Mouse (Mus musculus) midbrain, embryonic 15.5 days (tissue): ENCODE measurements around the gene Polr2i. TPM values are rescaled to one million over a fixed set of nuclear protein-coding genes. Genes with fewer than 3 reads are reported as not detected.

Experiments used
- ATAC-seq: fragments of 200-750 bp; cut with Nextera tagmentation; replicated peaks from 2 replicates; pipeline ENCODE4 v1.8.0; 2017; ENCODE audit warnings: moderate TSS enrichment
- H3K27ac ChIP-seq: fragments of 300-500 bp; sonication (generic); 2 replicates; pipeline ENCODE4 v1.5.1; 2015; ENCODE audit warnings: mild to moderate bottlenecking, inconsistent platforms
- H3K27me3 ChIP-seq: fragments of 300-500 bp; sonication (generic); replicated peaks from 2 replicates; pipeline ENCODE4 v1.6.1; 2015; ENCODE audit warnings: inconsistent platforms
- H3K36me3 ChIP-seq: fragments of 300-500 bp; sonication (generic); replicated peaks from 2 replicates; pipeline ENCODE4 v1.6.1; 2015; ENCODE audit warnings: inconsistent platforms
- H3K4me1 ChIP-seq: fragments of 300-500 bp; sonication (generic); 2 replicates; pipeline ENCODE4 v1.6.1; 2015; ENCODE audit warnings: inconsistent platforms
- H3K4me2 ChIP-seq: fragments of 300-500 bp; sonication (generic); 2 replicates; pipeline ENCODE4 v1.6.1; 2015; ENCODE audit warnings: inconsistent platforms, mild to moderate bottlenecking, moderate library complexity
- H3K4me3 ChIP-seq: fragments of 300-500 bp; sonication (generic); 2 replicates; pipeline ENCODE4 v1.5.1; 2015; ENCODE audit warnings: mild to moderate bottlenecking, inconsistent platforms
- H3K9ac ChIP-seq: fragments of 300-500 bp; sonication (generic); 2 replicates; pipeline ENCODE4 v1.6.1; 2015; ENCODE audit warnings: mild to moderate bottlenecking, inconsistent platforms
- H3K9me3 ChIP-seq: fragments of 300-500 bp; sonication (generic); 2 replicates; pipeline ENCODE4 v1.6.1; 2016; ENCODE audit warnings: inconsistent platforms
- WGBS: fragments of 180-500 bp; shearing (Covaris S2); methylation state at CpG from one replicate; pipeline ENCODE4 v1.1.7; 2015; ENCODE audit warnings: mixed read lengths; 5-methylcytosine and 5-hydroxymethylcytosine counted together
- polyA plus RNA-seq: library from polyadenylated mRNA; unstranded; fragments of >200 nt; fragmentation: Nextera tagmentation; extraction: Ambion mirVana; gene quantifications from 2 replicates; pipeline ENCODE4 v1.2.1, GENCODE M21; 2015

Gene Polr2i
- polyA plus RNA-seq, 1 experiment from 2014 or later = 175 TPM

- no peak for ATAC-seq
- 0% methylated on average over 6 of the region's 6 CpGs for WGBS
- H3K4me2 ChIP-seq = peak overlapping the region; percentile 98
- H3K27me3 ChIP-seq = no peaks in the 10 kb centered on the region
- no peaks in the 10 kb centered on the region for H3K9me3 ChIP-seq
- no peak overlapping the region for H3K27ac ChIP-seq
- H3K36me3 ChIP-seq = no peaks in the 10 kb centered on the region
- H3K4me1 ChIP-seq = peaks cover 13% of the 10 kb centered on the region
- H3K4me3 ChIP-seq = peak overlapping the region; percentile 69
- H3K9ac ChIP-seq = peak overlapping the region; percentile 38
These were observed 47.8 kb downstream of the Polr2i start for GRCm38 (mm10) chr7:30279536-30279935.

GRCm38 (mm10) chr7:30279951-30280669 is 48.4 kb downstream of the Polr2i start, which contains the start of the genes Thap8 and Wdr62:
Gene Thap8, plus strand, starts transcription at chr7:30280094.
Gene Wdr62, minus strand, starts transcription at chr7:30280419.
- Histone ChIP-seq H3K27ac (peak within 1 kb of the TSS; percentile 98), H3K27me3 (no peaks in the 10 kb centered on the region), H3K4me2 (peak within 1 kb of the TSS; percentile 98), H3K4me3 (peak within 1 kb of the TSS; percentile 69), H3K9me3 (no peaks in the 10 kb centered on the region), H3K36me3 (no peaks in the 10 kb centered on the region), H3K4me1 (peaks cover 13% of the 10 kb centered on the region), H3K9ac (peak within 1 kb of the TSS; percentile 64)
- under 1% methylated on average over 49 of the region's 49 CpGs for WGBS
- ATAC-seq = peak; percentile 97

GRCm38 (mm10) chr7:30280670-30281138 is 49.0 kb downstream of the Polr2i start:
- Histone ChIP-seq H3K9ac (peak overlapping the region; percentile 64), H3K36me3 (no peaks in the 10 kb centered on the region), H3K4me3 (peak overlapping the region; percentile 69), H3K4me2 (peak overlapping the region; percentile 98), H3K27ac (peak overlapping the region; percentile 98), H3K27me3 (no peaks in the 10 kb centered on the region), H3K4me1 (peaks cover 13% of the 10 kb centered on the region), H3K9me3 (no peaks in the 10 kb centered on the region)
- ATAC-seq = peak; percentile 91
- under 1% methylated on average over 20 of the region's 20 CpGs for WGBS

GRCm38 (mm10) chr7:30281522-30281921 is 49.8 kb downstream of the Polr2i start:
- ATAC-seq = no peak
- H3K9me3 ChIP-seq = no peaks in the 10 kb centered on the region
- no peak overlapping the region for H3K27ac ChIP-seq
- peak overlapping the region; percentile 98 for H3K4me2 ChIP-seq
- H3K4me3 ChIP-seq = peak overlapping the region; percentile 69; the same call in 1 of the 2 replicates
- no peaks in the 10 kb centered on the region for H3K36me3 ChIP-seq
- H3K4me1 ChIP-seq = peaks cover 13% of the 10 kb centered on the region
- H3K9ac ChIP-seq = no peak overlapping the region
- WGBS = 85% methylated on average over 4 of the region's 4 CpGs
- no peaks in the 10 kb centered on the region for H3K27me3 ChIP-seq

- no peak overlapping the region for H3K27ac ChIP-seq
- H3K36me3 ChIP-seq = no peaks in the 10 kb centered on the region
- ATAC-seq = no peak
- no peak overlapping the region for H3K9ac ChIP-seq
- no peak overlapping the region for H3K4me3 ChIP-seq
- no peaks in the 10 kb centered on the region for H3K9me3 ChIP-seq
- H3K4me1 ChIP-seq = peaks cover 13% of the 10 kb centered on the region
- H3K4me2 ChIP-seq = no peak overlapping the region
- WGBS = 78% methylated on average over 7 of the region's 7 CpGs
- H3K27me3 ChIP-seq = no peaks in the 10 kb centered on the region
These were observed 51.0 kb downstream of the Polr2i start for GRCm38 (mm10) chr7:30282740-30283139.

Other genes with a start within 250 kb of the Polr2i start
- gene Zfp568, start 248.0 kb upstream of the Polr2i start, polyA plus RNA-seq = 6.0 and 7.0 TPM in 2 replicates
- 12.0 and 13.7 TPM in 2 replicates for gene Zfp14, start 180.6 kb upstream of the Polr2i start, polyA plus RNA-seq
- 12.9 and 13.4 TPM in 2 replicates for gene Zfp82, start 159.0 kb upstream of the Polr2i start, polyA plus RNA-seq
- gene Gm26920, start 141.5 kb upstream of the Polr2i start, polyA plus RNA-seq = 3.6 and 3.9 TPM in 2 replicates
- 18.9 and 19.8 TPM in 2 replicates for gene Zfp566, start 141.4 kb upstream of the Polr2i start, polyA plus RNA-seq
- 81.9 and 83.5 TPM in 2 replicates for gene Zfp260, start 137.2 kb upstream of the Polr2i start, polyA plus RNA-seq
- 23.4 and 24.9 TPM in 2 replicates for gene Zfp382, start 110.0 kb upstream of the Polr2i start, polyA plus RNA-seq
- gene Zfp146, start 62.2 kb upstream of the Polr2i start, polyA plus RNA-seq = 13.7 and 15.4 TPM in 2 replicates
- 6.5 and 6.8 TPM in 2 replicates for gene Cox7a1, start 47.8 kb upstream of the Polr2i start, polyA plus RNA-seq
- gene Capns1, start 33.1 kb upstream of the Polr2i start, polyA plus RNA-seq = 69.8 and 81.5 TPM in 2 replicates
- 429 and 432 TPM in 2 replicates for gene Tbcb, start 324 bp downstream of the Polr2i start, polyA plus RNA-seq
- not detected in 2 replicates for gene Ovol3, start 3.8 kb downstream of the Polr2i start, polyA plus RNA-seq
- gene Thap8, start 48.1 kb downstream of the Polr2i start, polyA plus RNA-seq = 1.3 and 1.5 TPM in 2 replicates
- 3.6 and 3.8 TPM in 2 replicates for gene Wdr62, start 48.5 kb downstream of the Polr2i start, polyA plus RNA-seq
- gene Clip3, start 59.8 kb downstream of the Polr2i start, polyA plus RNA-seq = 106 and 110 TPM in 2 replicates
- 134 and 135 TPM in 2 replicates for gene Alkbh6, start 76.8 kb downstream of the Polr2i start, polyA plus RNA-seq
- 16.6 and 17.5 TPM in 2 replicates for gene Syne4, start 82.9 kb downstream of the Polr2i start, polyA plus RNA-seq
- gene E130208F15Rik, start 89.8 kb downstream of the Polr2i start, polyA plus RNA-seq = 0.23 and 2.0 TPM in 2 replicates
- 16.7 and 17.1 TPM in 2 replicates for gene Sdhaf1, start 91.9 kb downstream of the Polr2i start, polyA plus RNA-seq
- 16.3 and 17.9 TPM in 2 replicates for gene Lrfn3, start 130.8 kb downstream of the Polr2i start, polyA plus RNA-seq
- gene Tyrobp, start 181.8 kb downstream of the Polr2i start, polyA plus RNA-seq = 27.8 and 36.6 TPM in 2 replicates
- gene Hcst, start 187.9 kb downstream of the Polr2i start, polyA plus RNA-seq = 0.53 and 0.59 TPM in 2 replicates
- gene Nfkbid, start 189.8 kb downstream of the Polr2i start, polyA plus RNA-seq = 2.4 and 2.8 TPM in 2 replicates
- 790 and 817 TPM in 2 replicates for gene Aplp1, start 213.6 kb downstream of the Polr2i start, polyA plus RNA-seq
- 1.3 and 2.7 TPM in 2 replicates for gene Kirrel2, start 225.7 kb downstream of the Polr2i start, polyA plus RNA-seq
- gene Nphs1, start 226.4 kb downstream of the Polr2i start, polyA plus RNA-seq = 0.41 and 0.61 TPM in 2 replicates